Mouse (Mus musculus) heart, adult 18-20 months (tissue): ENCODE measurements at regions not wholly inside any gene's neighbourhood (a gene's known extent, or its start where the extent isn't known, plus 50 kb on each side); places are given as distances from the start of the nearest gene placed in this dataset.

Source experiments
- DNase-seq, 2 experiments: peaks; one replicate each; pipeline ENCODE4 v3.0.0; 2021 to 2022; ENCODE audit warnings: mixed read lengths in 1 of 2

DNA sequence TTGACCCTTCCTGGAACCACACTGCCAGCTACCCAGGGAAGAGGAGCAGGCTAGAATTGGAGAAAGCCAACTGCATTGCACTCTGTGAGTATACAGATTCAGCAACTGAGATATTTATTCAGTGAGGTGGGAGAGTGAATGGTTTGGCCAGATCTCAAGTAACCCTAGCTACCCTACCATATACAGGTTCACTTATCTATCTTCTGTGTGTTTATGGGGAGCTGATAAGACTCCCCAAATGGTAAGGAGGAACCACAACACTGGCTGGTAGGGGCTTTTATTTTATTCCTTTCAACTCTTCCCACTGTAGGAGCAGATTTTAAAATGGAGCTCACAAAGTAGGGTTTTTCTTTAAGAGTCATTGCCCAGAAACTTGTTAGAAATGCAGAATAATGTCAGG lies 62.9 kb downstream of the Arrdc3 start:
- DNase-seq = no peak

DNA sequence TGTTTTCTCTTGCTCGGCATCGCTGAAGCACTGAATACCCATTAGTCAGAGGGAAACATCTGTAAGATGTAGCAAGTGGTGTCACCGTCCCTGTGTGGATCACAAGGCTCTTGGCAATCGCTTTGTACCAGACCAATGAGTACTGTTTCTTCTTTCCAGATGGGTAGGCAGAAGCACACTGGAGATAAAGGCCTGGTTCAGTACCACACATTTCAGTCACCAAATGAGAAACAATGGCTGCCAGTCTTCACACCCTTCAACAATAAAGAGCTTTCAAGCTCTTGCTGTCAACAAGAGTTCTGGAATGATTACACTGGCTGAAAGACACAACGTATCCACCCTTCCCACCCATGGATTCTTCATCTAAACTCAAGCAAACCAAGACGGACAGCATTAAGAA lies 64.5 kb downstream of the Arrdc3 start:
- DNase-seq = no peak

DNA sequence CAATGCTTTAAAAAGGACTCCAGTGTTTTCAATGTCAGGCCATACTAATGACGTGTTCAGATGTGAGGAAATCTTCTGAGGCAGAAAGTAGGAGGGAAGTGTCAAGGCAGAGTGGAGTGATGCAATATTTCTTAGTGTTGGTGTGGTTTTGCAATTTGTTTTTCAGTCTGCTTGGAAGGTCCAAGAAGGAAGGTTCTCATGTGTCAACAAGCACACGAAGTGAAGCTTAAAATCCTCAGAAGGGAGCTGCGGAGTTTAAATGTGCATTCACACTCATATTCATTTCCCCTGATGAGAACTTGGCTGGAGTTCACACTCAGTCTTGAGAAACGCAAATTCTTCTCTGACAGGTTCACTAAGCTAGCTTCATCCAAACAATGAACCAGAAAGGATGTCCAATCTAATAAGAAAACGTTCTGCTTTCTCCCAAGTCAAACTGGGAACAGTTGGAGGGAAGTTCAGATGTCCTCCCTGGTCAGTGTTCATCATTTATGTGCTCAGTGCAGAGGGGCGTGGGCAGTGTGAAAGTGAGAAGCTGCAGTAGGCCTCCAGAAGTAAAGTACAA lies 66.0 kb downstream of the Arrdc3 start:
- peak; percentile 58 to 70 for DNase-seq

DNA sequence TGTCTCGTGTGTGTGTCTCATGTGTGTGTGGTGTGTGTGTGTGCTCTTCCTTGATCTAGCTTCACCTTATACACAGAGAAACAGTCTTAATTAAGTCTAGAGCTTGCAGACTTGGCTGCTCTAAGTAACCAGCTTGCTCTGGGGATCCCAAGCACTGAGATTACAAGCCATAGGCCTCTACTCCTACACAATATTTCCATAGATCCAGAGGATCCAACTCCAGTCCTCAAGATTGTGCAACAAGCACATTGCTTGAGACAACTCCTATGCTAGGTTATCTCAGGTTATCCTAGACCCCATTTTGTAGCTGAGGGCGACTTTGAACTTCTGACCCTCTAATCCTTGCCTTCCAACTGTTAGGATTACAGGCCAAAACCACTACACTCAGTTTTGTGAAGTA lies 67.1 kb downstream of the Arrdc3 start:
- no peak for DNase-seq

DNA sequence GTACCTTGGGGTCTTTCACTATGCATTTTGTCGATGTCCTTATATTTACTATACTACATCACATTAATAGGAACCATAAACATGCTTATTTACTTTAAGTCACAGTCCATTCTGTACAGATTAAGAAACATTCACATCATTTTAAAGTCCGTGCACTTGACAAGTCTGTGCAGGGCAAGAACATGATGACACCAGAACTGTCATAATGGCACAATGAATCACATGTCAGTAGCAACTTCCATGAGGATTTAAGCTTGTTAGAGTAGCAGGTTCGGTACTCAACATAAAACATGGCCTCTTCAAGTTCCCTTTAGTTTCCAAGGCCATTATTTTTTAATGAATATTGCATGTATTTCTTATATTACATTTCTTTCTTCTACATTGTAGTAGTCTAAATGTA lies 67.6 kb downstream of the Arrdc3 start:
- no peak for DNase-seq

DNA sequence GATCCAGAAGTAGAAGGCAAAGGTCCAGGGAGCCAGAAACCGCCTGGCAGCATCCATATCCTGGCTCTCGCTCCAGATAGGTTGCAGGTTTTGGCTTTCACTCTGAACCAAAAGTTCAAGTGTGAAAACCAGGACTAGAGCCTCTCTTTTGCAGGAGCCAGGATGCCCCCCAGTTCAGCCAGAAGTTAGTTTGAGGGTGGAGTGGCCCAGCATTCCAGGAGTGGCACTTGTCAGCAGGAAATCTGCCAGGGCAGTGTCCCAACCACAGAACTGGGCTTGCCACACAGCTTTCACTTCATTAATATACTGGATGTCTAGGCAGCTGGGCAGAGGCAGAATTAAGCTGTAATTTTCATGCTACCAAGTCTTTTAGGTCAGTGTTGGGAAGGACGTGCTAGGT lies 68.1 kb downstream of the Arrdc3 start:
- DNase-seq = peak; percentile 63 to 74

DNA sequence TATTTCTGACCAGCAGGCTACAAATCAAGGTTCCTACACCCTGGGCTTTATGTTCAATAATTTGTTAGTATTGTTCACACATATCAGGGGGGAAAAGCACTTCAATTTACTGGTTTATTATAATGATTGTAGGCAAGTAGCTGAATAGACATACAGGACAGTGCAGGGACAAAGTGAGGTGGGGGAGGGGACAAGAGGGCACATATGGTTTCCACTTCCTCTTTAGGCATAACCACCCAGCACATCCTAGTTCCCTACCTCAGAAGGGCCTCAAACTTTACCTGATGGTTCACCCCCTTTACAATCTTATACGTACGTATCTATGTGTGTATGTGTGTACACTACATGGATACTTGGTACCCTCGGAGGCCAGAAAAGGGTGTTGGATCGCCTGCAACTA lies 69.7 kb downstream of the Arrdc3 start:
- no peak for DNase-seq

DNA sequence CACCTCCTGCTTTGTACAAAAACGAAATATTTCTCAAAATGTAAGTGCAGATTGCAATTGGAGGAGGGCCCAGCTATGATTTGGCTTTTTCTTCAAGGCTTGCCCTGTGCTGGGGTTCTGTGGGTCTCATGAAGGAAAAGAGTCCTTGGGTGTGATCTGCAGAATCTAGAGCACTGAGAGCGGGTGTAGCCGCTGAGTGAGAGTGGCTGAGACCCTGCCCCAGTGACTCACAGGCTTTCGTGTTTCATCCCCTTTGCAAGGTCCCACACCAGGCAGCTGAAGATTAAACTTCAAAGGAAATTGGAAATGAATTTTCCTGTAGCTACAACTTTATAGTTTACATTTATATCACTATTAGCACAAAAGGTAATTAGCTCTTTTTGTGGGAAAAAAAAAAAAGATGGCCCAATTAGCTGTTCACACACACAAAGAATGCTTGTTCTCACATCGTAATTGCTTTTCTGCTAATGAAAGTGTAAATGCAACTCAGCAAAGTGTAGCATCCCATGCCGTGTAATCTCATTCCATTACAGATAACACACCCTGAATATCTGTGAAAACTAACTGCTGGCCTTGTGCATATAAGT lies 71.0 kb downstream of the Arrdc3 start:
- no peak for DNase-seq

DNA sequence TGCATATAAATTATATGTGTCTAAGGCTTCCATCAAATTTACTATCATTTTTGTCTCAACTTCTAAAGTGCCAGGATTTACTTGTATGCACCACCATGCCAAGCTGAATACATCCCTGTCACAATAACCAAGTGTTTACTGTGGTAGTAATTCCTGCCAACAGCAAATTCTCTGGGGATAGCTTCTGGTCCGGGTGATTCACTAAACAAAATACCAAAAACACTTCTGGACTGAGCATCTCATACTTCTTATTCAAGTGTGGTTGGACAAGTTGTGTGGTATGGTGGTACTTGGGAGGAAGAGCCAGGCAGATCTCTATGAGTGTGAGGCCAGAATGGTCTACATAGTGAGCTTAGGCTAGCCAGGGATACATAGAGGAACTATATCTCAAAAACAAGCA lies 73.8 kb downstream of the Arrdc3 start:
- no peak for DNase-seq

DNA sequence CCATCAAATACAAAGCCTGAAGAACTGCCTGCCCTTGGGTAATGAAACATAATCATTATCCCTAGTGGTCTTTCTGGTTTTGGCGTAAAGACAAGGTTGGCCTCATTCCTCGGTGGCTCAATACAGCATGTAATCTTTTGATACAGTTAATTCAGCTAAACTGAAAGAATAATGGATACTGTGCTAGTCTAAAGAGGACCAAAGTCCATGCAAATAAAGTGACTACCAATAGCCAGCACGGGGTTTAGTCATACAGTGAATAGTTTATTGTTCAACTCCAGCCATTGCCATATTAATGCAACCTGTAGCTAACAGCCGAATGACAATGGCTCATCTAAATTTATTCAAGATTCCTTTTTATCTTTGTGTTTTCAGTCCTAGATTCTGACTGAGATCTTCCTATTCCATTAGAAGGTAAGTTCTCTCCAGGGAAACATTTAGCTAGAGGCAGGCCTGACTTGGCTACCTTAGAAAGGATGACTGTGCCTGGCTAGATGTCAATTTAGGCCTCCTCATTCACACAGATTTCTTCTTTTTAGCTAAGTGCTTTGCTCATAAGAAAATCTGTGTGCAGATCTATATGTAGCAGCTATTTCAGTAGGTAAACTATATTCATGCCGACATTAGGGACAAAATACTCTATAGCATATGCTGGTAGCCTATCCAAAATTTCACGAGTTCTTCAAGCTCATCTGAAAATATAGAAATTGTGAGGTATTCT lies 74.4 kb downstream of the Arrdc3 start:
- DNase-seq = no peak

DNA sequence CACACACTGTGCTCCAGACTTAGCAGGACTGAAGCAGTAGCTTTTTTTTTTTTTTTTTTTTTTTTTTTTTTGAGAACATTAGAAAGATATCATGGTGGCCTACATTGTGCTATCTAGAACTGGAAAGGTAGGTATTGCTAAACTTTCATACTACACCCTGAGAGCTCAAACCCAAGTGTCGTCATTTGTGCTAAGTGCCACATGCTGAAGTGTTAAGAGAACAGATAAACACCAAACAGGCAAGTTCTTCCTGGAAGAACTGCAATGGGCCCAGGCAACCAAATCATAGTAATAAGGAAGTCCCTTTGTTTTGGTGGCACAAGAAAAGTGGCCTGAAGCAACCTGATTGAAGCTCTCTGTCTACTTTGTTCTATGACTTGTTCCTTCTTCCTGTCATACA lies 76.6 kb downstream of the Arrdc3 start:
- no peak for DNase-seq

DNA sequence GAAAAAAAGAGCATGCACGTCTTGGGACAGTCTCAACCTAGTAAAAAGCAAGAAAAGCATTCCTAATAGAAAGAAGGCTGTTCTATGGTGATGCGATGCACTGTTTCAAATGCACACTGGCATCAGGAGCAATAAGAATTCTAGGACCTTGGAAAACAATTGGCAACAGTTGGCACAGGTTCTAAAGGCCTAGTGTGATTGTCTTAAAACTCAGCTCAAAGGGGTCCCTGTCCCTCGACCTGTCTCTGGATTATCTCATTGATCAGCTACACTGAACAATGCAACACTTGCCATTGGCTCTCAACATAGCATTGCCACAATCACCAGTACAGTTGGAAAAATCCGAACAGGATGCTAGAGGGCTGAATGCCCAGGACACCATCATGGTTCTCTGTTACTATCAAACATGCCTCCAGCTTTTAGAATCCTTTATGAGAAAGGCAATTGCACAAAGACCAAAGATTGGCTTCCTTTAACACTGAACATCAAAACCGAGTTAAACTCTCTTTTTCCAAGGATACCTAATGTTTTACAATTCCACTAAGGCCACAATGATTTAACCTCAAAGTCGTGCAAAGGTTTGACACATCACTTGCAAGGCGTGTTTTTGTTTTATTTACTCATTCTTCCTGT lies 78.9 kb downstream of the Arrdc3 start:
- no peak for DNase-seq

DNA sequence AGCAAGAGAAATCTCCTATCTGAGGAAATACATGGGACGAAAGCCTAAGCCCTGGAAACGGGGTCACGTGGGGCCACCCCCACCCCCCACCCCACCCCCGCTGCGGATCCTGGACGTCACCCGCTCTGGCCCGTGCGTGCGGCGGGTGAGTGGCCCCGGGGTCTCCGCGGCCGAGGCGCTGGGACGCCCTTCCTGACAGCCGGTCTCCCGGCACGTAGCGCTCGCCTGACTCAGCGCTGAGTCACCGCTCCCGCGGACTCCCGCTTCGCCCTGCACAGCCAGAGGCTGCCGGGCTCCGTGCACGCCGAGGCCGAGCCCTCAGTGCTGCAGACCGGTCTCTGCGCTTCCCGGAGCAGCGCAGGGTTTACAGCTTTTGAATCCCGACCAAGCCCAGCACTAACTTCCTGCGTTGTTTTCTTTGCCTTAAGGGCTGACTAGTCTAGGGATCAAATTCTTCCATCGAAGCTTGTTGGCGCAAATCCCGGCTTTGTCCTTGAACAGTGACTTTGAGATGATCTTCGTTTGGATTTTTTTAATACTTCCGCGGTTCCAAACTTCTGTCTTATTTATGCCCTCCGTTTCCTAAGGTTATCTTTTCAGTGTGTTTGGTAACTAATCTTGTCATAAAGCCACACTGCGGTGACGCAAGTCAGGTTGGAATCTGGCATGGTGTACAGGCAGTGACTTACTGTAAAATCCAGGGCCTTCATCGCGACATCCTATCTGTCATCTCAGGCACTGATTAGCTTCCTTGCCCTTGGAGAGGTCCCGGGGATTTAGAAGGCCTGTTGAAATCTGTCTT lies 79.8 kb downstream of the Arrdc3 start:
- DNase-seq = peak; percentile 82 to 89

DNA sequence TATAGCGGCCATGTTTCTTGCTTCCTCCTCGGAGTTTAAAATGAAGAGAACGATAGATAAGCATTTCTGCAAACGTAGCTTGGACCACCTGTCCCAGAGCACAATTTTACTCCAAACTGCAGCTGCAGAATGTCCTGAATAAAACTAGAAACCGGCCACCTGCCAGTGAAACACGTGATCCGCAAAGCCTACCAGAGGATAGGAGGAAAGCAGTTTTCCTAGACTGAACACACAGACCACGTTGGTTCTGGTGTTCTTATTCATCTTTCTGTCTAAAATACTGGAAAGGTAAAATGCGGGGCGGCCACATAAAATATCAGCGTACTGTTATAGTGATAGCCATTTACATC lies 80.4 kb downstream of the Arrdc3 start:
- no peak for DNase-seq

DNA sequence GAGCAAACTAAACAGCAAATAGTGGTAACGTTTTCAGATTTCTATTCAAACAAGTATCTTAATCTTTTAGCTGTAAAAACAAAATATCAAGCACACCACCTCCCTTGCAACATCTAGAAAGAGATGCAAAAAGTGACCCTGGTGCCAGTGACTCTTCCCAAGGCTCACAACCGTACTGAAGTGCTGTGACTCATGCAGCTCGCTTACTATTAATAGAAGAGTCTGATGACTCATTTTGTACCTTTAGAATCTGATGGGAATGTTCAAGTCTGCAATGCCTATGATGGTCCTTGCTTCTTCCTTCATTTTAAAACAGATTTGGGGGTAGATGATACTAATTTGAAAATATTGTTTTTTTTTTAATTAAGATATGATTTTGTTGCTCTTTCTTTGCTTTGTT lies 88.5 kb downstream of the Arrdc3 start:
- DNase-seq = no peak

DNA sequence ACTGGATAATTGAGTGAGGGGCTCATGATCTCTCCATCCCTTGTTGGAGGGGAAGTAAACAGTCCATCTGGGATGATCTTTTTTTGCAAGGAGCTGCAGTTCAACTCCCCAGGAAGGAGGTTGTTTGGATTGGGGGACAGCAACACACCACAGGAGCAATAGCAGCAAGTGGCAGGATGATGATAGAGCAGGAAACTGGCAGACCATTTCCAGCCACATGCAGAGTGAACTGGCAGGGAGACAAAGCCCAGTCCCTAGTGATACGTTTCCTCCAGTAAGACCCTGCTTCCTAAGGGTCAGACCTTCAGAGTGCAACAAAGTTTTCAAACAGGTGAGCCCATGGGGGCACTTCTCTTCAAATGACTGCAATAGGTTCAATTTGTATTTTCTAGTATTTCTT lies 91.2 kb downstream of the Arrdc3 start:
- no peak for DNase-seq

DNA sequence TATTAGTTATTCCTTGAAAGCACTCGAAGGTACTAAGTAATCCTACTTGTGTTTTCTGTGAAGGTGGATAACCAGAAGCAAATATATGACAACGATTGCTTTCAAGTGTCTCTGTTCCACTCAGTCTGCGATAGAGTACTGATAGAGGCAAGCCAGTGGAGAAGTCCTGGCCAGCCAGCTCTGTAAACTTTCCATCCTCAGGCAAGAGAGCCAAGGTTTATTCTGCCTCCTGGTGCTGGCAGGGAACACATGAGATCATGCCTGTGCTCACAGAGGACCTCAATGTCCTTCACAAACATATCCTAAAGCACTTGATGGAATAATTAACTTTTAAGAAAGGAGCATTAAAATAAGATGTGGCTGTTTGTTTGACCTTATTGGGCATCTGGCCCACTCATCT lies 94.1 kb downstream of the Arrdc3 start:
- peak; percentile 54 to 66 for DNase-seq

DNA sequence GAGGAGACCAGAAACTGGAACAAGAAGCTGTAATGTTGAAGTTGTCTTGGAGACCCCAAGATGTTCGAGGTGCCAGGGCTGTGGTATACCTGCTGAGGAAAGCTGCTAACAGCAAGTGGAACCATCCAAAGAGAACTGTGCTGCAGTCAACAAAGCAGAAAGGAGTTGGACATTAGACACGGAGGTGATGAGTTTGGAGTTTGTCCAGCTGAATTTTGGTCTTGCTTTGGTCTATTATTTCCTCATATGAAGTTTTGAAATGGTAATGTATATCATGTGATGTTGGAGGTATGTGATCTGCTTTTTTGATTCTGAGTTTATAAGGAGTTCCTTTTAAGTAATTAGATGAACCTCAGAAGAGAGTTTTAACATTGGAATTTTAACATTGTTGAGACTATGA lies 98.0 kb downstream of the Arrdc3 start:
- no peak for DNase-seq

DNA sequence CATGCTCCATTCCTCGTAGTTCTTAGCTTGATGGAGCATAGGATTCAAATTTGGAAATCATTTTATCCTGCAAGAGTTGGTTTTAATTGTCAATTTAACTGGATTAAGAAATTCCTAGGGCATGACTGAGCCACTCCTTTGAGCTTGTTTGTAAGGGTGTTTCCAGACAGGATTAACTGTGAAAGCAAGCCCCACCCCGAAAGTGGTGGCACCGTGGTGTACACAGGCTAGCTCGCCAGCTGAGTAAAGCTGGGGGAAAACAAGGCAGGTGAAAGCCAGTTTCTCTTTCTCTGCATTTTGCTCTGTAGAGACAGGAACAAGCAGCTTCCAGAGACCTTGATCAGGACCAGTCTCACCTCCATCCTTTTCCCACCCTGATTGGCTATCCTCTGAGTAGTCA lies 103.5 kb downstream of the Arrdc3 start:
- DNase-seq = no peak

DNA sequence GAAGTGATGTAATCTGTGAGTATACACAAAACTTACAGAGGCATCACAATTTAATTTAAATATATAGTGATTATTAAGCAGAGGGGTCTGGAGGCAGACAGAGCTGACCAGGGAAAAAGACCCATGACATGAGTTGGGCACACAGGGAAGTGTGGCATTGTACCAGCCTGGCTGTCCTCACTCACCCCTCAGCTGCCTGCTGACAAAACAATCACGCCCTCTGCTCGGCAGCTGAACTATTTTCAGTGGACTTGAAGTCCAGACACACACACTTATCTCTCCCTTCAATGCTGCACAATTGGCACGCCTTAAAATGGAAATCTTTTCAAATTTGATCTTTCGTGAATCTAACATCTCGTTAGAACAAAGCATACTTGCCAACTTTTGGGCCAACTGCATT lies 106.6 kb downstream of the Arrdc3 start:
- DNase-seq = peak; percentile 75 to 78

DNA sequence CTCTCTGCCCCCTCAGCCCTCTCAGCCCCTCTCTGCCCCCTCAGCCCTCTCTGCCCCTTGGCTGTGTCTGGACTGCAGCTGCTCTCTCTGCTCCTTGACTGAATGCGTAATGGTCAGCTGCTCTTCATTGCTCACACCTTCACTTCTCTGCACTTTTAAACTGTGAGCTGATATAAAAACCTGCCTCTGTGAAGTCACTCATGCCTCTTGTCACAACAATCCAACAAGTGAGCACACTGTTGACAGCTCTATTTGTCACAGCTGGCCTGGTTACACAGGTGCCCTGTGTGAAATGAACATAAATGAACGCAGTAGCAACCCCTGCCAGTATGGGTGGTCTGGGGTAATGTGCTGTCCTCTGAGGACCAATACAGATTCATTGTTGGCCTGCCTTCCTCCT lies 109.2 kb downstream of the Arrdc3 start:
- DNase-seq = peak in 1 of 2 experiments; percentile 15

DNA sequence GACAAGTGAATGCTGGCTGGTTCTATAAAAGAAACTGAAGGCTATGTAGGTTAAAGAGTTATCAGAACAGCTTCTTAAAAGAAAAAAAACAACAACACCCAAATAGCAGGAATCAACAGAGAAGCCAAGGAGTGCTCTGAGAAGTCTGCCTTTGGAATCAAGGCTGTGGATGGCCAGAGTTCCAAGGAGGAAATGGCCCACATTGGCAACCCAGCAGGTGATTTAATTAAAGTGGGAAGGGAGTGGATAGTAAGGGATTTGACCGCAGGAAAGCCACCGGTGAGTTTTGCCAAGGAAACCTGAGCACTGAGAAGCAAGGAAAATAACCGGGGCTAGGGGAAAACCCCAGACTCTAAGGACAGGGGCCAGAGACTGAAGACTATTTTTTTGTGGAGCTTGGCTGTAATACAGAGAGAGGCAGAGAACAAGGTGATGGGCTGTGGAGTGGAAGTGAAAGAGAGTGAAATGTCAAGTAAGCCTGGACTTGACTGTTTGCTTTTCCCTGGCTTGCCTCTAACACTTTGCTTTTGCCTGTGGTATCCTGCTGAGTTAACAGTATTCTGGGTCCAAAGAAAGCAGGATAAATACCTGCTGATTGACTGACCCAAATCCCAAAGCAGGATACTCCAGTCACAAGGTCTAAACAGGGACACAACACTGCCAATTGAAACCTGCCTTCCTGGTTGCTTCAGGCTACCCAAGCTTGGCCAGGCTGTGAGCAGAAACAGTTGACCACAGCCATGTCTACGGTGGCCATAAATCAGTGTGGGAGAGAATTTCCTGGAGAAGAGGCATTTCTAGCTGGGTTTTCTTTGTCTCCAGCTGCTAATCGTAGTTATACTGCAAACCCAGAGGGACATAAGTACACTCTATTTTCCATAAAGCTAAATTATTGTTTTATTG lies 125.9 kb downstream of the Arrdc3 start:
- no peak for DNase-seq
